Mouse (Mus musculus) embryonic fibroblast, embryonic 13.5 days (primary cell): ENCODE measurements around the gene 4930535I16Rik.

Experiments
- CTCF ChIP-seq: IDR thresholded peaks from 2 replicates; pipeline ENCODE4 v1.5.1; 2011; ENCODE audit warnings: mild to moderate bottlenecking, control low read depth, low read length, moderate library complexity, borderline replicate concordance; ENCODE audit not compliant: insufficient read depth
- POLR2A ChIP-seq: IDR thresholded peaks from 2 replicates; pipeline ENCODE4 v1.6.1; 2011; ENCODE audit warnings: low read depth, mild to moderate bottlenecking, control low read depth, low read length, moderate library complexity

DNA sequence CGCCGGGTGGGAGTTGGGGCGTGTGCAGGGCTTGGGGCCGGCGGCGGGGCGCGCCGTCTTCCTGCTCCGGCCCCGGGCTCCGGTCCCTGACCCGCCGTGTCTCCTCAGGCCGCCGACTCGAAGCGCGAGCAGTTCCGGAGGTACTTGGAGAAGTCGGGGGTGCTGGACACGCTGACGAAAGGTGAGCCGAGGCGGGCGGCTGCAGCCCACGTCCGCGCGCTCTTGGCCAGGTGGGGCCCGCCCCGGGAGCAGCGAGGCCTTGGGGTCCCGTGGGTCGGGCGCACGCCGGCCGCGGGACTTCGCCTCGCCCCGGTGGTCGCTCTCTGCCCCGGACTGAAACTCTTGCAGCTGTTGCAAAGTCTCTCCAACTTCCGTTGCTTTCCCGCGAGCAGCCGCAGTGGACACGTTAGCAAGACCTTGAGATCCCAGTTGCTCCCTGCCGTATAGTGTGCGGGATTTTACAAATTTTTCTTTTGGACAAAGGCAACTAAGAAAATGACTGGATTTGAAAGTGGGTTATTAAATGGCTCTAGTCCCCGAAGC lies 12.6 kb downstream of the 4930535I16Rik start:
- TF ChIP-seq CTCF (no peak), POLR2A (no peak)
